Mouse (Mus musculus) brain, embryonic 14.5 days (tissue): Measurements from ENCODE around the gene Prex1. TPM values are rescaled to one million over a fixed set of nuclear protein-coding genes. Genes with fewer than 3 reads are reported as not detected.

Experiments
- DNase-seq: peaks from one replicate; pipeline ENCODE4 v3.0.0-alpha.2; 2011; ENCODE audit warnings: low read depth
- CTCF ChIP-seq: fragments of 200-500 bp; IDR thresholded peaks from 2 replicates; pipeline ENCODE4 v1.5.1; 2012; ENCODE audit warnings: inconsistent platforms, mild to moderate bottlenecking, moderate library complexity, borderline replicate concordance; ENCODE audit not compliant: insufficient read depth, insufficient read length; ENCODE audit errors: extremely low read depth
- POLR2A ChIP-seq: fragments of 200-500 bp; IDR thresholded peaks from 2 replicates; pipeline ENCODE4 v1.6.1; 2012; ENCODE audit warnings: mild to moderate bottlenecking, inconsistent platforms, borderline replicate concordance; ENCODE audit not compliant: poor library complexity, insufficient read depth, insufficient read length, severe bottlenecking; ENCODE audit errors: extremely low read depth
- polyA plus RNA-seq: library from polyadenylated mRNA; depleted of rRNA; stranded (reverse); fragments of >200 nt; gene quantifications from 2 replicates; pipeline ENCODE4 v1.2.3, GENCODE M21; 2012

Prex1 gene
- polyA plus RNA-seq, 1 experiment: 49.4 TPM

DNA sequence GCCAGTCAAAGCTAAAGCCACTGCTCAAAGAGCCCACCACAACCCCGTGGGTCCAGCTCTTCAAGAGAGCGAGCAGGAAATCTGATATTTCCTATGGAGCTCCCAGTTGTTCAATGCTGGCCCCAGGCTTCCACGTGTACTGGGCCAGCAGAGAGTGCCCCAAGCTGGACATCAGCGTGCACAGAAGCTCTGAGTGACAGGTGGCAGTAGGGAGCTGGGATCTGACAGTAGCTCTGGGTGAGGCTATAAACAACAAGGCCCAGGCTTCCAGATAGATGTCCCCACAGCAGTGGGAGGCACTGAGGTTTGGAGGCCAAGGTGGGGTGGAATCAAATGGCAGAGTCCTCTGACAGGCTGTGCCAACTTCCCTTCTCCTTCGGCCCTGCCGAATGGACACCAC, 107.6 kb downstream of the Prex1 start:
- DNase-seq: no peak
- TF ChIP-seq POLR2A: no peak
- no peak; the same call in 1 of the 2 replicates for TF ChIP-seq CTCF

- TF ChIP-seq POLR2A (no peak), CTCF (peak; percentile 14; the same call in 1 of the 2 replicates)
- no peak for DNase-seq
Measured at GRCm38 (mm10) chr2:166605164-166605831, 108.3 kb downstream of the Prex1 start.

GRCm38 (mm10) chr2:166602948-166603347, 110.7 kb downstream of the Prex1 start:
- TF ChIP-seq CTCF (no peak), POLR2A (no peak)

GRCm38 (mm10) chr2:166601420-166601819, 112.2 kb downstream of the Prex1 start:
- TF ChIP-seq CTCF (no peak), POLR2A (no peak)
- no peak for DNase-seq

More at GRCm38 (mm10) chr2:166602948-166603347, 110.7 kb downstream of the Prex1 start:
- no peak for DNase-seq

- TF ChIP-seq POLR2A (no peak), CTCF (no peak; the same call in 1 of the 2 replicates)
- DNase-seq: no peak
Measured at GRCm38 (mm10) chr2:166598453-166599155, 115.0 kb downstream of the Prex1 start.

DNA sequence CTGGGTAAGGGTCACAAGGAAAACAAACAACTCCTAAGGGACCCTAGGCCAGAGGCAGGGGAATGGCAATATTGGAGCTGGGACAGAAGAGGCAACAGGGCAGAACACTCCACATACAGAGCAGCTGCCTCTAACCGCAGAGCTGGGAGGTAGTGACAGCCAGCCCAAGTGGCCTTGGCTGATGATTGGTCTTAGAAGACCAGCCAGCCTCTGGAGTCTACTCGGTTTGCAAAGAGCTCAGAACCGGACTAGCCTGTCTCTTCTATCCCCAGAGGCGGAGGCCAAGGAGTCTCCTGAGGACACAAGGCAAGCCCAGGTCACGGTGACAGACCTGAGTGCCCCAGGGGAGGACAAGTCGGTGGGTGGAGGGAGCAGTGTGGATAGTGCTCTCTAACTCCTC, 115.9 kb downstream of the Prex1 start:
- TF ChIP-seq POLR2A: no peak
- no peak for TF ChIP-seq CTCF
- DNase-seq: no peak

DNA sequence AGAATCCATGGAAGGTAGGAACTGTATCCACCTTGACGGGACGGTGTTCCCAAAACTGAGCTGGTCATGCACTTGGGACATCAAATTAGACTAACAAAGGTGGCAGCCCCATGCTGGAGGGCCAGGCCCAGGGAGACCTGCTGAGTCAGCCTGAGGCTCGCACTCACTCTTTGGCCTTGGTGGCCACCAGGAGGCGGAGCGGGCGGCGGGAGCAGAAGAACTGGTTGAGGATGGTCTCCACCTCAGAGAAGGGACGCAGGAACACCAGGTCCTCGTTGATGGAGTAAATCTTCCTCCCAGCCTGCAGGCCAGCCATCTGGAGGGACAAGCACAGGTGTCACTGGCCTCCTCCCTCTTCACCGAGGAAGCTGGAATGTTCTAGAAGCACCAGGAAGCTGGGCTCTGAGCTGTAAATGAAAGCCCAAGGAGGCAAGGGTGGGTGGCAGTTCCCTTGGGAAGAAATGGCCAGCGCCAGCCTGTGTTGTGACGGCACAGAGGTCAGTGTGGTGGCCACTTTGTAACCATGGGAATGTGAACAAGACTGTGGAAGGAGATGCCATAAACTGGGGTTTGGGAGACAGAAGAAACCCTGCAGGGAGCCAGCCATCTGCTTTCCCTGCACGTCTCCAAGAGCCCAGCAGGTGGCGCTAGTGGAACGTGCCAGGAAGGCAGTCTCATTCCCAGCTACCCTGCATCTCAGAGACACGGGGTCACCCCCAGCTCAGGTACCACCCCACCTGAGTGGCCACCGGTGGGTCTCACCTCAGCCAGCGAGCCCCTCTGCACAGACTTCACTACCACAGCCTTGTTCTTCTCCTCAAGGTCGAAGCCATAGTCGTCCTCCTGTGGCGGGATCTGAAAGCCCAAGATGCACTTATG, 121.4 kb downstream of the Prex1 start:
- TF ChIP-seq CTCF (peak; percentile 100), POLR2A (no peak)
- DNase-seq: peak; percentile 83

DNA sequence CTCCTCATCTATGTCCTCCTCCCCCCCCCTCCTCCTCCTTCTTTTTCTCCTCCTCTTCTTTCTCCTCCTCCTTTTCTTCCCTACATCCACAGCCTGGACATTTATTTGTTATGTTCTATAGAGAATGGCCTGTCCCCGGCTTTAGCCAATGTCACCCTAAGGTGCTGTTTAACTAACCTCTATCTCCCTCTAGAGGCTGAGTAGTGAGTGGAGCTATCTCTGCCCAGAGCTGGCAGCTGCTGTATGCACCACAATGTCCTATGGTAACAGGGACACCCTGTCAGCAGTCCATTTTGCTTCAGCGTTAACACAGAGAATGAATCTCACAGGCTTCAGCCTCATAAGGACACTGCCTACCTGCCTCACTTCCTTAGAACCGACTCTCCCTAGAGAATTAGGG, 129.1 kb downstream of the Prex1 start:
- DNase-seq: no peak
- TF ChIP-seq CTCF (peak; percentile 9; the same call in 1 of the 2 replicates), POLR2A (no peak)

DNA sequence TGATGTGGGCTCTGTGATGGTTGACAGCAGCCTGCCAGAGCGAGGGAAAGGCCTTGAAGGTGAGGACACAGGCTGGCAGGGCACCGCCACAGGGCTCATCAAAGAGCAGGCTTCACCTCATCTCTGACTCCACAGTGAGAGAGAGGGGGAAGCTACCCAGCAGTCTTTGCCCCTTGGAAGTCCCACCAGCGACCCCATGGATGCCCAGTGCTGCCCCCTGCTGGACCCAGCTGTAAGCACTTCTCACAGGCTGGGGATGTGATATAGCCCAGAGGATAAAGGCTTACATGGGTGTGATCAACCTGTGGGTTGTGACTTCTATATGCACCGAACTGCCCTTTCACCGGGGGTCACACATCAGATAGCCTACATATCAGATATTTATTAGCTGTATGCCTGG, 130.3 kb downstream of the Prex1 start:
- DNase-seq: no peak
- TF ChIP-seq POLR2A: no peak
- TF ChIP-seq CTCF: peak; percentile 50; the same call in 1 of the 2 replicates

- no peak for DNase-seq
- TF ChIP-seq POLR2A (no peak), CTCF (no peak)
Measured at GRCm38 (mm10) chr2:166581881-166582583, 131.6 kb downstream of the Prex1 start.
